Mouse (Mus musculus) embryonic fibroblast, embryonic 13.5 days (primary cell): ENCODE results near the gene Fkbp11.

Source experiments
- CTCF ChIP-seq: IDR thresholded peaks from 2 replicates; pipeline ENCODE4 v1.5.1; 2011; ENCODE audit warnings: mild to moderate bottlenecking, control low read depth, low read length, moderate library complexity, borderline replicate concordance; ENCODE audit not compliant: insufficient read depth
- POLR2A ChIP-seq: IDR thresholded peaks from 2 replicates; pipeline ENCODE4 v1.6.1; 2011; ENCODE audit warnings: low read depth, mild to moderate bottlenecking, control low read depth, low read length, moderate library complexity

- TF ChIP-seq POLR2A: no peak
- TF ChIP-seq CTCF: no peak
These were observed 10.7 kb downstream of the Fkbp11 start for GRCm38 (mm10) chr15:98717301-98717700.
